Mouse (Mus musculus) retina, adult 2 months (tissue): ENCODE data around the gene Cacna1e.

Experiments
- DNase-seq: peaks from one replicate; pipeline ENCODE4 v3.0.0-alpha.2; 2012; ENCODE audit warnings: low read depth, low spot score

Cacna1e gene

GRCm38 (mm10) chr1:154511736-154512135, 372.6 kb downstream of the Cacna1e start:
- DNase-seq: no peak

GRCm38 (mm10) chr1:154504005-154504404, 380.3 kb downstream of the Cacna1e start:
- DNase-seq: no peak

DNA sequence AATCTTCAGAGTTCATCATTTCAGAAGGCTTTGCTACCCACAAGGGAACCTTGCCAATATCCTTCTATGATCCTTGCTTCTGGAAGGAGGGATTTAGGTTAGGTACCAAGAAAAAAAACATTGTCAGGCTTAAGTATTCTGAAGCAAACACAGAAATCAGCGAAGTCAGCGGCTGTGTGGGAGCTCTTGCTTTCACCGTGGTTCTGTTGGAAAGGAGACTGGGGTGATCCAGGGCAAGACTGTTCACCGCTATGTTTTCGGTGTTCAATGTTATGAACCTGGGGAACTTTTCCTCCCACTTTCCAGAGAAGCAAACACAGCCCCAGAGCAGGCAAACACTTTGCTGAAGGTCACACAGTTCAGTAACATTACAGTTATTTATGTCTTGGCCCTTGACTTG, 383.4 kb downstream of the Cacna1e start:
- no peak for DNase-seq

GRCm38 (mm10) chr1:154500187-154500866, 384.0 kb downstream of the Cacna1e start:
- no peak for DNase-seq

- DNase-seq: no peak
Measured at GRCm38 (mm10) chr1:154498821-154499220, 385.5 kb downstream of the Cacna1e start.

- no peak for DNase-seq
Measured at GRCm38 (mm10) chr1:154491071-154491470, 393.2 kb downstream of the Cacna1e start.

DNA sequence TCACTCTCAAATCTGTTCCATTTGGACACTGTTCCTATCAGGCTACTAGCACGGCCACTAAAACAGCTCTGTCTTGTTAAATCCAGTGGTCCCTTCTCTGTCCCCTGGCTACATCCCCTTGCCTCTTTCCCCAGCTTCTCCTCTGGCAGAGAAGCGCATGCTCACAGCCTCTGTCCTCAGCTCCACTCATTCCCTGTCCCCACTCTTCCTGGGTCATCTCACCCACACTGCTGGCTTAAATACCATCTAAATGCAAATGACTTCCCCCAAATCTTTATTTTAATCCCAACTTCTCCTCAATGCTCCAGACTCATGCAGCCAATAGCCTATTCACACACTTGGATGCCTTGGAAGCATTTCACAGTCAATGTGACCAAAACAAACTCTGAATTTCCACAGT, 407.6 kb downstream of the Cacna1e start:
- no peak for DNase-seq

DNA sequence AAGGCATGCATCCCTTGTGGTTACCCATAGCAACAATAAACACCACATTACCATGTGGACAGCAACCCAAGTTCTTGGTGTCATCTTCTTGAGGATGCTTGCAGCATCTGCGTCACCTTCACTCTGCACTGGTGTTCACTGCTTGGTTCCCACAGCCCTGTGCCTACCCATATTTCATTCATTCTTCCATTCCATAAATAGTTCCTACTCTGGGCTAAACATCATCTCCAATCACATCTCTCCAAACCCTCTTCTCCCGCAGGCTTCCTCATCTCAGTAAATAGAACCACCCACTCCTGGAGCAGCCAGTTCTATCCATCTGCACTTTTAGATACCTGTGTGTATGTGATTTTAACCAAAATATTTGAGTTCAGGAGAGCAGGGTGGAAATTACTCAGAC, 408.6 kb downstream of the Cacna1e start:
- DNase-seq: no peak

DNA sequence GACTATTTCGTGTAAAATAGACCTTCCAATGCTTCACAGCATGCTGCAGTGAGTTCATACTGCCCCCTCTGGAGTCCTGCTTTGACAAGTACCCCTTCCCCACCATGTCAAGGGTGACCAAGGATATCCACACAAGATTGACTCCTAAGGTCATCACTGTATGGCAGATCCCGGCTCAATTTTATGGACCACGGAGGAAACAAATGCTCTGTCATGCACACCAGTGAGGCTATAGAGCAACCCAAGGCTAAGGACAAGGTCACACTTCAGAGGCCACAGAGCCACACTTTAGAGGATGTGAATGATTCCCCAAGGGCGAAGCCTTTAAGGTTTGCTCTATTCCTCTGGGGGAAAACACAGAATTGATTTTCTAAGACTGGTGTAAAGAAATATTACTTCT, 410.1 kb downstream of the Cacna1e start:
- no peak for DNase-seq

DNA sequence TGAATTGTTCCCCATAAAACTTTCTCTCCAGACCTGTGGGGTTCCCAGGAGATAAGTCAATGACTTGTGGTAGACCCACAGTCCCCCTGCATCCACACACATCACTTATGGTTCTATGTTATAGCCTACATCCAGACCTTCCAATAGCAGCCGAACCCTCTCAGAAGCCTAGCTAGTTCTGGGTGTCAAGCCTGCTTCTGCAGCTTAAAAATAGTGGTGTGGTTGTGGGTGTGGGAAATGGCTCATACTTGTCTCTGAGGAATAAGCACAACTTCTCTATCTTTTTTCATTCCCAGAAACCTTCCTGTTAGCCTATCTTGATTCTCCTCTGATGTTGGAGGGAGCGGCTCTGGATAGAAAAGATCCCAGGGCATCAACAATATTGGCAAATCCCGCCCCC, 417.0 kb downstream of the Cacna1e start:
- no peak for DNase-seq

DNA sequence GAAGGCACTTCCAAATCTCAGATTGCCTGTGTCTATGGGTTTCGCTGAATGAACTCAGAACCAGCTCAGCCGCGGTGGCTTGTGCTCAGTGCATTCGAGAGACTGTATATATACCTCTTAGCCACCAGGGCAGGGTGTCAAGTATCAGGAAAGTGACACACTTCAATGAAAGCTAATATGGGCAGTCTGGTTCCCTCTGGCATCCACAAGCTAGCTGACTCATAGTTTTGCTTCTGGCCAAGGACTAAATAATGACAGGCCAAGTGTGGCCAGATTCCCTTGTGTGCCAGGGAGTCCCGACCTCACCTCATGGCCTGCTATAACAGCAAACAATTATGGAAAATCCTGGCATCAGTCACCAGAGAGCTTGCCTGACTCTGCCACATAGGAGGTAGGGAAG, 422.8 kb downstream of the Cacna1e start:
- DNase-seq: no peak

DNA sequence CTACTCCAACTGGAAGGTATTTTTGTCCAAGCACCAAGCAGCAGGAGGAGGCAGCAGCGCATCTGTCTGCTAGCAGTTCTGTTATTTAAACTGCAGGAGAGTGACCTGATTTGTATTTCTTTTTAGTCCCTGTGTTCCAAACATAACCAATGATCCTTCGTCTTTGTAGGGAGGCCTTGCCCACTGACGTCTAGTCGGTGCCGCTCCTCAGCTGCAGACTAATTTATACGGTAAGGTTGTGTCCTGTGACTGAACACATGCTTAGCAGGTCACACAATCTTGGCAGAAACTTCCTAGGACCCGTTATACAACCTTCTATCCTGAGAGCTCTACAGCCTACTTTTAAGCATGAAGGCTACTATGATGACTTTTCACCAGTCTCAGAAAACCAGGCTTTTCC, 424.2 kb downstream of the Cacna1e start:
- no peak for DNase-seq

DNA sequence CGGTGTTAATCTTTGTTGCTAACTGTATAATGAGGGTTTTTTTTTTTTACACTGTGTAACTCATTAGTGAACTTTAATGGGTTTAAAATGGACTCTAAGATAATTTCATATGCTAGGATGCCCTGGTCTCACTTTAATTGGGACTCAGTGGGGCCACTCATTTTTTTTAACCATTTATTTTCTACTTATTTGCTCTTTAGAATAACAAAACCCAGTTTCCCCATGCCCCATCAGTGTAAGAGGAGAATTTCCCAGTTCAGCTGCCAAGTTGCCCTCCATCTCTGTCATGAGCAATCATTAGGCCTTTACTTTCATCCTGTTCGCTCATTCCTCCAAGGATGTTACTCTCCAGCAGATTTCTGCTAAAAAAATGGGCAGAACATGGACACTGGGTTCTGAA, 425.7 kb downstream of the Cacna1e start:
- DNase-seq: no peak

GRCm38 (mm10) chr1:154450799-154451198, 433.5 kb downstream of the Cacna1e start:
- no peak for DNase-seq

DNA sequence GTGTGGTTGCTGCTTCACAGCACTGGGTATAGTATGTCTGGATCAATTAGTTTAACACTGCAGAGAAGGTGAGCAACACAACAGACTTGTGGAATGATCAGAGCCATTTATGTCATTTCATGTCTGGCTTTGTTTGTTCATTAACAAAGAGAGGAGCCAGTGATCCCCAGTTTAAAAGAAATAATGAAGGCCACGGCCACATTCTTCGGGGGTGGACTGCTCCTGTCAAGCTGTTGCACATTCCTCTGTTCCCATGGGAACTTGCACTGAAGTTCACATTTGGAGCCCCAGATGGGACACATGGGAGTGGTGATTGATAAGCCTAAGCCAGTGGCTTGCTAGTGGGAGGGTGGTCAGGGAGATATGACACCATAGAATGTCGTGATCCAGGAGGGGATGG, 437.8 kb downstream of the Cacna1e start:
- DNase-seq: no peak

DNA sequence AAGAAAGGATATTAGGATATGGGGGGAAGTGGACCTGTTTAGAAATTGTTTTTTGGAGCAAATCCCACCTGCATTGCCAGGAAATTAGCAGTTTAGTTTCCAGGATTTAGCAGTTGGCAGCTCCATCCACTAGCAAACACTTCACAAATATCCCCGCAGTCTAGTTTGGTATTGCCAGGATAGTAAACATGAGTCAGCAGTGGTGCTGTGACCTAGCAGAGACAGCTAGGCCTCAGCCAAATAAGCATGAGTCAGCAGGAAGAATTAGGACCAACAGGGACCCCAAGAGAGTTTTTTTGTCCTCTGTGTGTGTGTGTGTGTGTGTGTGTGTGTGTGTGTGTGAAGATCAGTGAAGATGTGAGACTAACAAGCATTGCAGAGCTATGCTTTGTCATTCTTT, 450.8 kb downstream of the Cacna1e start:
- no peak for DNase-seq

GRCm38 (mm10) chr1:154433112-154433511, 451.2 kb downstream of the Cacna1e start:
- no peak for DNase-seq

DNA sequence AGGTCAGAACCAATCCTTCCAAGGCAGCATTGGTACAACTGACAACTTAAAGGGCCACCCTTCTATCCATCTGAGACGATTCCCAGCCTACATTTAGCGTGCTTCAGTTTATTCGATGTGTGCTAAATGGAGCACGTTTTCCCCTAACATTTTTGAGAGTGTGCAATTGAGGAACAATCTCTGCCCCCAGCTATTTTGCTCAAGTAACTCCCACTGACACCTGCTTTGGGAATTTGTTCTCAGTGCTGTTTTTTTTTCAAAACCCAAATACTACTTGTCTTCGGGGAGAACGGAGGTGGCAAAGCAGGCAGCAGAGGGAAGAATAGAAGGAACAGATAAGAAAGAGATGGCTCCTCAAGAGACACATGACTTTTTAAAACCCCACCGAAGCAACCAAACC, 456.0 kb downstream of the Cacna1e start:
- DNase-seq: no peak

GRCm38 (mm10) chr1:154418278-154418677, 466.0 kb downstream of the Cacna1e start:
- DNase-seq: no peak

- DNase-seq: no peak
Measured at GRCm38 (mm10) chr1:154416384-154417155, 467.7 kb downstream of the Cacna1e start.

DNA sequence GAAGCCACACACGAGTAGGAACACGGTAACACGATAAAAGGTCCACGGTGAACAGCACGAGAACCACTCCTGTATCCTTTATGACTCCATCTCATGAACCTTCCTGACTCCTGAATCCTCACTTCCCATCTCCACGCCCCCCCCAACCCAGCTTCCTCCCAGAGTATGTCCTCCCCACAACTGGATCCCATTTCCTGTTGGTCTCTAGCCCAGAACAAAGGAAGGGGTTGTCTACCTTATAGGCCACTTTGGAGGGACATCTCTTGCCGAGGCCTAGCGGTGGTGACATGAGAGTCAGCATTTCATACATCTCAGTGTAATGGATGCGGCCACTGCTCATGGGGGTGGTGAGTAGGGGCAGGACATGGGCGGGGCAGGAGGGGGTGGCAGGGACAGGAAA, 468.5 kb downstream of the Cacna1e start:
- no peak for DNase-seq

DNA sequence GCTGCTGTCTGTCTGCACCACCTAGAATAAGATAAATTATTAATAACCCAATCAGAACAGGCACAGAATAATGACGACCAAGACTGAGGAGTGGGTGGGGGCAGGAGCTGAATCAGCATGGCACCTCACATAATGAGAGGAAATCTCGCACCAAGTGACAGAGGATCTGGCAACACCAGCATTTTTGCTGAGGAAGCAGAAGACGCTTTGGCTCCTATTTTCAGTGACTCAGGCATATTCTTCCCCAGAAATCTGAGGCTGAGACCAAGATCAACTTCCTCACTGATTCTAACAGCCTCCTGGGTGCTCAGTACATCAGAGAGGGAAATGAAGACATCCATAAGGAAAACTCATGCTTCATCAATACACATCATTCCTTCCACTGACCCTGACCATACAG, 471.2 kb downstream of the Cacna1e start:
- no peak for DNase-seq

DNA sequence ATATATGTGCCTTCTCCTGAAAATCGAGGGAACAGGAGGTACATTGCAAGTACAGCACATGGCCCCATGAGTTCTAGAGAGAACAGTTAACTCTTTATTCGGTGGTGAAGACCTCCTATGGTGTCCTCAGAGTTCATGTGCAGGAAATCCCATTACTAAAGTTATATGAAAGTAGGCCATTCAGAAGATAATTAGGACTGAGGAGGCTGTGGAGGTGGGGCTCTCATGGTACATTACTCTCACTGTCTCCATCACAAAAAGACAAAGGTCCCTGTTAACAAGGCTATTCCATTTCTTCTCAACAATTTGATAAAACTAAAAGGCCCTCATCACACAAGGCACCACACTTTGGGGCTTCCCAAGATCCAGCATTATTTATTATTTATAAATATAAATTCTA, 475.2 kb downstream of the Cacna1e start:
- DNase-seq: no peak
